Mouse (Mus musculus): ENCODE results near the gene Tmem160.

- TF ChIP-seq POLR2A (IDR thresholded peaks at IDR 0.05; ENCODE audit: insufficient read depth, low read length) (no peak), EP300 (IDR thresholded peaks at IDR 0.05; ENCODE audit: insufficient read depth, low read depth, low read length) (no peak), CTCF (IDR thresholded peaks at IDR 0.05; ENCODE audit: low read depth, low read length) (no peak)
Measured at GRCm38 (mm10) chr7:16468115-16468514, 15.5 kb downstream of the Tmem160 start.
